Mouse (Mus musculus) lung, postnatal 10 days (tissue): ENCODE measurements around the gene Nrxn2.
A peak's percentile ranks its signal among the peaks of the same experiment; 100 is the strongest.

ENCODE experiments used
- DNase-seq: peaks from one replicate; pipeline ENCODE4 v3.0.0; 2021

Nrxn2 gene

DNA sequence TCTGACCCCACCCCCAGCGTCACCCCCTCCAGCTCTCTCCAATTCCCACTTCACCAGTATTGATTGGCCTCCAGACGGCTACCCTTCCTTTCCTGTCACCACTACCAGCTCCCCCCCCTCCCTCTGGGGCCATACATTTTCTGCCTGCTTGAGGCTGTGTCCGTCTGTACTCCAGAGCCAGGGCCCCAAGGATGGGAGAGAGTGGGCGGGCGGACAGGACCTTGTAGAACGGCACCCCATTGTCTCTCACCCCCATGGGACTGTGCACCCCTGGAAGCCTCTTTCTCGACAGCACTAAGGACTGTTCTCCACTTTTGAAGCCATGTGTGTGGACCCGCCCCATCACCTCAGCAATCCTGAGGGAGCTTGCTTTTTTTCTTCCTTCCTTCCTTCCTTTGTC lies 77.2 kb downstream of the Nrxn2 start:
- no peak for DNase-seq

- no peak for DNase-seq
Measured at GRCm38 (mm10) chr19:6496462-6497149, 78.1 kb downstream of the Nrxn2 start.

GRCm38 (mm10) chr19:6497150-6497801 lies 78.7 kb downstream of the Nrxn2 start:
- DNase-seq: peak; percentile 31

DNA sequence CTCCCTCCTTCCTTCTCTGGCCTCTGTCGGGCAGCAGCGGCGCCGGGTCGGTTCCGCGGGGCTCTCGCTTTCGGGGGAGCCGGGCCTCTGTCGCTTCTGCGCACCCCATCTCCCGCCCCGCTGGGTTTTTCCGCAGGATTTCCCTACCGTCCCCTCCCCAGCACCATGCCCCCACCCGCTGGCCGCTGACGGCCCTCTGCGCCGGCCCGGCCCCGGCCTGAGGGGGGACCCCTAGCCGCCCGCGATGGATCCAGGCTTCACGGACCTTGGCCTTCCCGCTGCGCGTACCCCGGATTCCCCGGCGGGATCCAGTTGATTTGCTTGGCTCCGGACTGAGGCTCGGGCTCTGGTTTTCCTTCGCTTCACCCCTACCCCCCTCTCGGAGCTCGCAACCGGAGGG lies 79.3 kb downstream of the Nrxn2 start:
- no peak for DNase-seq

- no peak for DNase-seq
Measured at GRCm38 (mm10) chr19:6498350-6499131, 80.0 kb downstream of the Nrxn2 start.

DNA sequence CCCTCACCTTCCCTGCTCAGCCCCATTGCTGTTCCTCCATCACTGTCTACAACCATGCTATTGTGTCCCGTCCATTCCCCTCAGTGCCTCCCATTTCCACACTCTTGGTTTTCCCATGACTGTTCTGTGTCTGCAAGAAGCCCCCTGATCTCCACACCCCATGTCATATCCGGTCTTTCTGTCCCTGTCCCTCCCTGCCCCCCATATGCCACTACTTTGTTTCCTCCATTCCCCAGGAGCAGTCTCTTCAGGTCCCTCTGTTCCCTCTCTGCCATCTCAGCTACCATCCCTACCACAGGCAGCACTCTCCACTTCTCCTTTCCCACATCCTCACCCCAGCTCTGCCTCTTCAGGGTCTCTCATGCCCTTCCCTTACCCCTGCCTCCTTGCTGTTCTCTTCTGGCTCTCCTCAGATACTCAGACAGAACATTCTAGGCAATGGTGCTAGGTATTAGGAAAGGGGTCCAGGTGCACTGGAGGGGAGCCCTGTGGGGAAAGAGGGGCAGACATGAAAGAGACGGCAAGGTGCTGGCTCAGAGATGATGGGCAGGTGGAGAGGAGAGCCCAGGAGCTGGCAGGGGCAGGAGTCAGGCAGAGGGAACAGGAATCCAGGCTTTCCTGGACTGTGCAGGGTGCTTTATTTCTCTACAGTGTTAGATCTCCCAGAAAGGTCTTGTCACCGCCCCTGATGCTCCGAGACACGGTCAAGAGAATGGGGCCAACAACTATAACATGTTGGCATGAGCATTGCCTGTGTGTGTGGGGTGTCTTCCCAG lies 81.5 kb downstream of the Nrxn2 start:
- no peak for DNase-seq

- DNase-seq: no peak
Measured at GRCm38 (mm10) chr19:6500636-6501025, 82.1 kb downstream of the Nrxn2 start.

DNA sequence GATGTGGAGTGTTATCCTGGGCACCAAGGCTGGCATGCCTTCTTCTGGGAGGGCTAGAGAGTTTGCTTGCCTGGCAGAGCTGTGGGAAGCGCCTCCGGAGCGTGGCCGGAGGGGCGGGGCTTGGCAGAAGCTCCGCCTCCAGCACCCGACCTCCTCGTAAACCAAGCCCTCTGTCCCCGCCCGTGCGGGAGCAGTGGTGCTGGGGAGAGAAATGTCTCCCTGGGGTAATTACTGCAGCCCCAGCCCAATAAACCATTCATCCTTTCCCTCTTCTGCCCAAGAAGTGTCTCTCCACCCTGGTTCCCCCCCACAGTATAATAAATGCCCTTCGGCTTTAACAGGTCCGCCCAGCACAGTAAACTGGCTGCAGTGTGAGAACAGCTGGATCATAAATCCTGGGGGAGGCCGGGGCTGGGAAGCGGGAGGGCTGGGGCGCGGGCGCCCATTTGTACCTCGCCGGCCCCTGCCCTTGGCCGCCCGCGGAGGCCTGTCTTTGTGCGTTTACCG lies 83.6 kb downstream of the Nrxn2 start:
- DNase-seq: peak; percentile 38

DNA sequence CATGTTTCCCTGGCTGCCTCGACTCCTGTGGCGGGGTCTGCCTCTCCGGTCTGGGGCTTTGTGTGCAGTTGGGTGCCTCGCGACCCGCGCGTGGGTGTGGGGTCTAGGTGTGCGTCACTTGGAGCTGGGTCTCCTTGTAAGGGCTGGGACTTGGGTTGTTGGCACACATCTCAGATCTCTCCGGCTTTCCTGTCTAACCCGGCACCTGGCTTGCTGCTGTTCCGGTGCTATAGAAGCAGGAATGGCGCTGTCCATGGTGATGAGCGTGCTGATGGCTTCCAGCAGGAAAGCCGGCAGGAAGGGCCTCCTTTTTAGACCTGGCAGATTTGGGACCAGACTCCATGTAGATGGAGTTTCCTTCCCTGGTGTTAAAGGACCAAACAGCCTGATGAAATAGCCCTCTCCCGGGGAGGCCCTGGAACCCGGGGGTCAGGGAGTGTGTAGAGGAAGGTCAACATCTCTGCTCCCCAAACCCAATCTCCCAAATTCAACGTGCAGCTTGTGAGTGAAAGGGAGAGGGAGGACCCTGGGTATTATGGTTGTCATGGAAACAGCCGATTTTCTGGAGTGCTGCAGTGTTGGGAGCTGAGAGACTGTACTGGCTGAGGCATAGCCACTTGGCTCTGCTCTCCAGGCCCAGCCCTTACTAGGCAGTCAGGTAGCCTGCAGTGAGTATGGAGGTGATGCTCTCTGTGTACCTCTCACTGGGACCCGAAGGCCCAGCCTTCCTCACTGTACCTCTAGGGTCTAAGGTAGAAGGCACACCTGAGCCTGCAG lies 84.2 kb downstream of the Nrxn2 start:
- peak; percentile 71 for DNase-seq

GRCm38 (mm10) chr19:6503926-6504655 lies 85.6 kb downstream of the Nrxn2 start:
- DNase-seq: peak; percentile 25

DNA sequence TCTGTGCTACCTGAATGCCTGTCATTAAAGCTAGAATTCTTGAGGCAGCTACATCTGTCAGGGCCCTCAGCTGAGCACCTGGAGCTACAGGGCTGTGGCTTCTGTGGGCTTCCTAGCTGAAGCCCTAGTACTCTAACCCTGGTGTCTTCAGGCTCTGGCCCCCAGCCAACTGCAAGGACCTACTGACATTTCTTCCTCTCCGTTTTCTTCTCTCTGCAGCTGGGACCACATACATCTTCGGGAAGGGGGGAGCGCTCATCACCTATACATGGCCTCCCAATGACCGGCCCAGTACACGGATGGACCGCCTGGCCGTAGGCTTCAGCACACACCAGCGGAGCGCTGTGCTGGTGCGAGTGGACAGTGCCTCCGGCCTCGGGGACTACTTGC lies 86.1 kb downstream of the Nrxn2 start:
- DNase-seq: no peak

DNA sequence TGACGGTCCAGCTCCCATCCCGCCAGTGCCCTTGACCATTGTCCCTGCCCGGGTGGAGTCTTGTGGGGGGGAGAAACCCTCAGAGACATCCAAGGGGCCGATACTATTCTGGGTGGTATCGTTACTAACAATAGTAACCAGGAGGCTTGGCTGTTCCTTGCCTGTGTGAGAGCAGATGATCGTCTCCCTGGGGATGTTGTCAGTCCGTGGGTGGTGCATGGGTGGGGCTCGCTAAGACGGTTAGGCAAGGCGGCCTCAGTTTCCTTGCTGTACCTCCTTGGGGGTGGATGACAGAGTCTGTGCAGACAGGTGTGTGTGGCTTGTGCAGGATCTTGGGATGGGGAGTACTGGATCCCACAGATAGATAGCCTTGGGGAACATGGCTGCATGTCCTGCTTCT lies 88.9 kb downstream of the Nrxn2 start:
- DNase-seq: no peak

DNA sequence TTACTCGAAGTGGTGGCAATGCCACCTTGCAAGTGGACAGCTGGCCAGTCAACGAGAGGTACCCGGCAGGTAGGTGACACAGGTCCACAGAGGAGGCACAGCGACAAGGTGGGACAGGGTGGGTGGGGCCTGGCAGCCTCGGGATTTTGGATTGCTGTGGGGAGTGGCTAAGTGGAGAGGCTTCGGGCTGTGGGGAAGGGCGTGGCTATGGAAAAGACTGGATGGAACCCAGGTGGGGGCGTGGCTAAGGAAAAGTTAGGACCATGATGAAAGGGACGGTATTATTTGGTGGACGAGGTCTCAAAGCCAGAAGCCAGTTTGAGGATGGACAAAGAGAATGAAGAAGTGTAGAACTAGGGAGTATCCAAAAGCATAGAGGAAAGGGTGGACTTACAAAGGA lies 91.3 kb downstream of the Nrxn2 start:
- DNase-seq: no peak

GRCm38 (mm10) chr19:6510546-6510945 lies 92.0 kb downstream of the Nrxn2 start:
- DNase-seq: no peak

- DNase-seq: no peak
Measured at GRCm38 (mm10) chr19:6513389-6514139, 95.0 kb downstream of the Nrxn2 start.

- no peak for DNase-seq
Measured at GRCm38 (mm10) chr19:6514940-6515339, 96.4 kb downstream of the Nrxn2 start.

DNA sequence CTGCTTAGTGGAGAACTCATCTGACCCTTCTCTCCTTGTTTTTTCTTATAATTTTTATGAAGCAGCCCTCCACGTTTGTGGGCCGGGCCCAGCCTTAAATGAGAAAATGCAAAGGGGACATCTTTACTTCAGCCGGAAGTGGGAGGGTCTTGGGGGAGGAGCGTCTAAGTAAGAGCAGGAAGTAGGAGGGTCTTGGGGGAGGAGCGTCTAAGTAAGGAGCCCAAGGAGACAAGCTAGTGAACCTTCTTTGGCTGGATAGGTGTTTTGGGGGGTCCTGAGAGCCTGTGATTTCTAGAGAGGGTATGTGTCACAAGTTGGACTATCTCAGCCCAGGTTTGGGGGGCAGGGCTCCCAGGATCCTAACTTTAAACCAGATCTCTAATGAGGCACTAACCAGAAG lies 96.9 kb downstream of the Nrxn2 start:
- DNase-seq: no peak

DNA sequence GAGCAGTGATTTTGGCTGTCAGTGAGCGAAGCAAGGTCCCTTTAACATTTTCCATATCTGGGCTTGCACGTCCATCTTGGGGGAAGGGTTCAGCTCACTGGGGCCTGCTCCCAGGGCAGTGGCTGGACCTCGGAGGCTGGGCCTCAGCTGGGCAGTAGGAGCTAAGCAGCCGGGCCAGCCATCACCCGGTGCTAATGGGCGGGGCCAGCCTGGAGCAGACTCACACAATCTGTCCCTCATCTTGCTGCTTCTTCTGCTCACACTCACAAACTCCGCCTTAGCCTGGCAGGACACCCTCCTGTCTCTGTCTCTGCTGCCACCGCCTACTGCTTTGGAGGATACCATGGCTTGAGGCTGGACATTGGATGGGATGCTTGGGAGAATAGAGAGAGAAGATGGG lies 97.6 kb downstream of the Nrxn2 start:
- no peak for DNase-seq

DNA sequence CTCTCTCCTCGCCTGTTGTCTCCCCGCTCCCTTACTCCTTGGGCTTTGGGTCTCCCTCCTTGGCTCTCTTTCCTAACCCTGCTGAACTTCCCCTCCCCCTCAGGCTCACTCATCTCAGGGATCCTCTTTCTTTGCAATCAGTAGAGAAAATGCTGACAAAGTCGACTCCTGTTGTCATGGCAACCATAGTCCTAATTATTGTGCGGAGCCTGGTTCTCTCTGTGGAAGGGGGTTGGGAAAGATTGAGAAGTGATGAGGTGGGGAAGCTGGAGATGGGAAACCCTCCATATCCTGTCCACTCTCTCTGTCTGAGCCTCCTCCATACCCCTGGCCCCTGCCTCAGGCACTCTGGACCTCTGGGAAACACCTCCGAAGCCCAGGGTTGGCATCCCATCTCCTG lies 100.1 kb downstream of the Nrxn2 start:
- no peak for DNase-seq

- DNase-seq: no peak
Measured at GRCm38 (mm10) chr19:6519483-6519882, 101.0 kb downstream of the Nrxn2 start.

- DNase-seq: no peak
Measured at GRCm38 (mm10) chr19:6521630-6522029, 103.1 kb downstream of the Nrxn2 start.
